Mouse (Mus musculus) heart, embryonic 13.5 days (tissue): ENCODE measurements around the gene Mfsd4a. TPM values are rescaled to one million over a fixed set of nuclear protein-coding genes. Genes with fewer than 3 reads are reported as not detected.

Experiments
- ATAC-seq: fragments of 200-750 bp; cut with Nextera tagmentation; 2 replicates; pipeline ENCODE4 v1.8.0; 2017; ENCODE audit warnings: moderate TSS enrichment; ENCODE audit not compliant: insufficient number of reproducible peaks, low FRiP score, low TSS enrichment; ENCODE audit errors: extremely low read depth
- H3K27ac ChIP-seq: fragments of 300-500 bp; sonication (generic); replicated peaks from 2 replicates; pipeline ENCODE4 v1.5.1; 2015; ENCODE audit warnings: moderate library complexity, mild to moderate bottlenecking, inconsistent platforms
- H3K27me3 ChIP-seq: fragments of 300-500 bp; sonication (generic); replicated peaks from 2 replicates; pipeline ENCODE4 v1.6.1; 2015; ENCODE audit warnings: mild to moderate bottlenecking, inconsistent platforms
- H3K36me3 ChIP-seq: fragments of 300-500 bp; sonication (generic); 2 replicates; pipeline ENCODE4 v1.6.1; 2015; ENCODE audit warnings: mild to moderate bottlenecking, inconsistent platforms
- H3K4me1 ChIP-seq: fragments of 300-500 bp; sonication (generic); 2 replicates; pipeline ENCODE4 v1.6.1; 2015; ENCODE audit warnings: inconsistent platforms
- H3K4me2 ChIP-seq: fragments of 300-500 bp; sonication (generic); 2 replicates; pipeline ENCODE4 v1.6.1; 2015; ENCODE audit warnings: inconsistent platforms, mild to moderate bottlenecking, moderate library complexity
- H3K4me3 ChIP-seq: fragments of 300-500 bp; sonication (generic); 2 replicates; pipeline ENCODE4 v1.5.1; 2015; ENCODE audit warnings: moderate library complexity, mild to moderate bottlenecking, inconsistent platforms
- H3K9ac ChIP-seq: fragments of 300-500 bp; sonication (generic); 2 replicates; pipeline ENCODE4 v1.6.1; 2015; ENCODE audit warnings: inconsistent platforms, mild to moderate bottlenecking, moderate library complexity
- H3K9me3 ChIP-seq: fragments of 300-500 bp; sonication (generic); 2 replicates; pipeline ENCODE4 v1.6.1; 2016; ENCODE audit warnings: inconsistent platforms
- WGBS: fragments of 180-500 bp; shearing (Covaris S2); methylation state at CpG from one replicate; pipeline ENCODE4 v1.1.7; 2015; ENCODE audit warnings: mixed read lengths; 5-methylcytosine and 5-hydroxymethylcytosine counted together
- polyA plus RNA-seq: library from polyadenylated mRNA; unstranded; fragments of >200 nt; fragmentation: Nextera tagmentation; extraction: Ambion mirVana; gene quantifications from 2 replicates; pipeline ENCODE4 v1.2.1, GENCODE M21; 2015

The Mfsd4a gene
- polyA plus RNA-seq, 1 experiment from 2014 or later = 9.8 TPM

DNA sequence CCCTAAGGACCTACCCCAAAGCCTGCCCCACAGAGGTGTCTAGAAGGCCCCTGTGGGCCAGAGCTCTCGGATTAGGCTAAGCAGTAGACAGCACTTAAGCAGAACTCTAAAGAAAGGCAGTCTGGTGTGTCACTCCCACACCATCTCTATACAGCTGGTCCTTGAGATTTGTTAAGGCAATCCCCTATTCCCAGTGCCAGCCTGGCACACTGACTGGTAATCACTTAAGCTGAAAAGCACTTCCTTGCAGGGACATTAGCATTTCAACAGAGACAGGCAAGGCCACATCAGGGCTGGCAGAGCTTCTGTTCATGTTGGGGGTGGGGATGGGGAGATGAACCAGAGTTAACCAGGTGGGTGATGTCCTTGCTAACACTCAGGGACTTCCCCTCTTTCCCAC, 2.9 kb downstream of the Mfsd4a start:
- no peaks in the 10 kb centered on the region for H3K36me3 ChIP-seq
- 36% methylated on average over 1 of the region's 1 CpGs for WGBS
- H3K9ac ChIP-seq = no peak overlapping the region
- ATAC-seq = no peak
- no peaks in the 10 kb centered on the region for H3K9me3 ChIP-seq
- no peak overlapping the region for H3K4me3 ChIP-seq
- no peak overlapping the region for H3K27ac ChIP-seq
- H3K4me2 ChIP-seq = no peak overlapping the region
- peaks cover 70% of the 10 kb centered on the region for H3K27me3 ChIP-seq
- H3K4me1 ChIP-seq = peaks cover 16% of the 10 kb centered on the region

DNA sequence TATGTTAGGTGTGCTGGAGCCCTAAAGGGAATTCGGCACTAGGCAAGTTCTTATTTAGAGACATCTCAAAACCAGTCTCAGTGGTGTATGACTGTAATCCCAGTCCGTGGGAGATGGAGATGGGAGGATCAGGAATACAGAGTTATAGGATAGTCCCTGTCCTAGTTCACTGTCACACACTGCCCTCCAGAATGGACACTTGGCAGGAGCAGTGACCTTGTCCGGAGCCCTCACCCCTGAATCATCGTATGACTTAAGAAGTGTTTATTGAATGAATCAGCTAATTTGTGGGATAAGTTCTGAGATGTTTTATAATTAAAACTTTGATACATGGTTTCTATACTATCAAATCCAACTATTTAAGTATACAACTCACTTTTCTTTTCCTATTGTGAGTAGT, 4.8 kb downstream of the Mfsd4a start:
- peaks cover 18% of the 10 kb centered on the region for H3K4me1 ChIP-seq
- no peak overlapping the region for H3K4me3 ChIP-seq
- no peak for ATAC-seq
- WGBS = 71% methylated on average over 4 of the region's 4 CpGs
- H3K4me2 ChIP-seq = no peak overlapping the region
- peaks cover 51% of the 10 kb centered on the region for H3K27me3 ChIP-seq
- H3K36me3 ChIP-seq = no peaks in the 10 kb centered on the region
- H3K27ac ChIP-seq = no peak overlapping the region
- no peaks in the 10 kb centered on the region for H3K9me3 ChIP-seq
- no peak overlapping the region for H3K9ac ChIP-seq

DNA sequence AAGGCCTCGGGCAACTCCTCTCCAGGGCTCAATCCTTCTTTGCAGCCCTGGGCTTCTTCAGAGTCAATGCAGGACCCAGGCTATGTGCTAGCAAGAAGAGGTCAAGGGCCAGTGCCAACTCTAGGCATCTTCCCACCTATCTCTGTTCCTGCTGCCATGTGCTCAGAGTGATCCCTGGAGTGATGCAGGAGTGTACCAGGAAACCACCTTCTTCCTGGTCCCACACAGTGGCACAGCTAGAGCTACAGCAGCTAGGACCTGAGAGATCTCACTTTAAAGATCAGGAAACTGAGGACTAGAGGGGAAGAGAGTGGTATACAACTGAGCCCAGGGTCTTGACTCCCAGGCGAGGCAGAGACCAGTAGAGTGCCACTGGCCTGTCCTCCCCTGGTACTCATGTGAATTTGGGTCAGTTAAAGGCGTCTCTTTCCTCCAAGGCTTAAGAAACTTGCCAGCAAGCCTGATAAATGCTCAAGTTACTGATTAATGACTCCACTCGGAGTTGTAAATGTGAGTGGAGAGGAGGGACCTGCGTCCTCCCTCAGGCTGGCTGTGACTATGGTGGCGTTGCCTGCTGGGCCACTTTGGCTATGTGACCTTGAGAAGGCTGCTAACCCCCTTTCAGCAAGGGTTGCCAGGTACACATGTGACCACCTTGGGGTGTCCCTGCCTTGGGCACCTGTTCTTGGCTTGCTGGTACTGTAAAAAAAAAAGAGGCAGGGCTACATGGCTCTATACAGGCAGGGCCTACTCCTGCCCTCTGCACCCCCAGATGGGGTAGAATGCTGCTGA, 5.9 kb downstream of the Mfsd4a start:
- 58% methylated on average over 6 of the region's 6 CpGs for WGBS
- Histone ChIP-seq H3K36me3 (no peaks in the 10 kb centered on the region), H3K4me1 (peaks cover 7% of the 10 kb centered on the region; the same call in 1 of the 2 replicates), H3K27ac (no peak overlapping the region), H3K9ac (no peak overlapping the region), H3K4me3 (no peak overlapping the region), H3K9me3 (no peaks in the 10 kb centered on the region), H3K4me2 (no peak overlapping the region), H3K27me3 (peaks cover 39% of the 10 kb centered on the region)
- ATAC-seq = no peak

DNA sequence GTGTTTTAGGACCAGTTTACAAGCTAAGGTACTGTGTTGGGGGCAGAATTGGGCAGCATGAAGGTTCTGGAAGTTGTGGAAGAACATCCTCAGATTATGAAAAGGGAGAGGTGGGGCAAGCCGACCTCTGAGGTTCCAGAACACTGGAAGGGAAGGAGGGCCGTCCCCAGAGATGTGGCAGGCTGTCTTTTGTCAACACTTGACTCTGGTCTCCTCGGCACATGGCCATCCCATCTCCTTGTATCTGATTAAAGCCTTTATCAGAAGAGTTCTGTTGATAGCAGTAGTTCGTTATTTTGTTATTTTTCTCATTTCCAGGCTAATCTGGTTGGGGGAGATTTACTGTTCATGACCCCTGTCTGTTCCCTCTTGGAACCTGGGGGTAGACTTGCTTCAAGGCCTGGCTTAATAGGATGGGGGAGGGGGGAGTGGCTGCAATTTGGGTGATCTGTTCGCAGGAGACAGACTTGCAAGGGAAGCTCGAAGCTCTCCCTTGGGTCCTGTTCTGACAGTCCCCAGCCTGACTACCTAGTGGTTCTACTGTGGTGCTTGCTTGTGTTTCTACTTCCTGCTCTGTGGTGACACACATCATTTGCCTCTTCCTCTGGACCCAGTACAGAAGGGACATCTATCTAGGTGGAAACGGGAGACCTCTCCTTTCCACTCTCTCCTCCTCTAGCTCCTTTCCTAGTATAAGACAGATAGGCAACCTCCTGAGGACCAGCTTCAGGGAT, 7.7 kb downstream of the Mfsd4a start:
- Histone ChIP-seq H3K4me1 (peaks cover 6% of the 10 kb centered on the region; the same call in 1 of the 2 replicates), H3K4me3 (no peak overlapping the region), H3K9ac (no peak overlapping the region), H3K36me3 (no peaks in the 10 kb centered on the region), H3K9me3 (no peaks in the 10 kb centered on the region), H3K27ac (no peak overlapping the region), H3K4me2 (no peak overlapping the region), H3K27me3 (peaks cover 22% of the 10 kb centered on the region)
- 25% methylated on average over 7 of the region's 7 CpGs for WGBS
- no peak for ATAC-seq

DNA sequence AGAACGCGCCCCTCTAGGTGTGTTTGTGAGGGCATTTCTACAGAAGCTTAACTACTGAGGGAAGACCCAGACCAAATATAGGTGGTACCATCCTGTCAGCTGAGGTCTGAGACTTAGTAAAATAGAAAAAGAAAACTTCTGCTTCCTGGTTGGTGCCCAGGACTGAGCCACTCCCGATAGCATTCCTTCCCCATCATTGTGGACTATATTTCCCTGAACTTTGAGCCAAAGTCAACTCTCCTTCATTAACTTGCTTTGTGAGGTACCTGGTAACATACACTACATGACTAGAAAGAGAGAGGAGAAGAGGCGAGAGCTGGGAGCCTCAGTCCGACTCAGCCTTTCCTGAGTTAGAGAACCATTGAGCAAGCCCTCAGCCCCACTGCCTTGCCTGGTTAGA, 9.3 kb downstream of the Mfsd4a start:
- Histone ChIP-seq H3K4me2 (no peak overlapping the region), H3K9me3 (no peaks in the 10 kb centered on the region), H3K4me1 (peaks cover 6% of the 10 kb centered on the region; the same call in 1 of the 2 replicates), H3K36me3 (no peaks in the 10 kb centered on the region), H3K27me3 (peaks cover 5% of the 10 kb centered on the region), H3K4me3 (no peak overlapping the region), H3K27ac (no peak overlapping the region), H3K9ac (no peak overlapping the region)
- no peak for ATAC-seq
- WGBS = 79% methylated on average over 5 of the region's 5 CpGs

DNA sequence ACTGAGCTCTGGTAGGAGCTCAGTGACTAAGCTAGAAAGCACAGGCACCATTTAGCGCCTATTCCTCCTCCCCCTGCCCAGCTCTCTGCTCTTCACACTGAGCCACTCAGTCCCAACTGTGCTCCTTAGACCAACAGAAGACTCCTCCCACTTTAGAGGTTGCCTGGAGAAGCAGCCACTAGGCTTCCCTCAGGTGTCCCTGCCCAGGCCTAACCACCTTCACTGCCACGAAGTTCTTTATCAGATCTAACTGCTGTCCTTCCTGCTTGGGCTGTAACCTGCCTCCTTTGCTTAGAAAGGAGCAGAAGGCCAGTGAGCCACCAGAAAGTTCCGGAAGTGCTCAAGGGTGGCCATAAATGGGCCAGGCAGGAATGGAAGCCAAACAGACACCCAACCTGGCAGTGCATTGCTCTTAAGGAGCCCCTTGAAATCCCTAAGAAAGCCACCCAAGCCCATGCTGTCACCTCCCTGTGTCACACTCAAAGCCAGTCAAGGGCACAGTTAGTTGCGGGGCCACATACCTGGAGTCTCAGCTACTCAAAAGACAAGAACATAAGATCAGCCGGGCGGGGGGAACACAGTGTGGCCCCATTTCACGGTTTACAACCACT, 12.7 kb downstream of the Mfsd4a start:
- no peak overlapping the region for H3K27ac ChIP-seq
- no peak overlapping the region for H3K9ac ChIP-seq
- H3K36me3 ChIP-seq = no peaks in the 10 kb centered on the region
- no peaks in the 10 kb centered on the region for H3K9me3 ChIP-seq
- no peak overlapping the region for H3K4me3 ChIP-seq
- no peak for ATAC-seq
- WGBS = 72% methylated on average over 7 of the region's 7 CpGs
- H3K4me1 ChIP-seq = peaks cover 6% of the 10 kb centered on the region; the same call in 1 of the 2 replicates
- no peak overlapping the region for H3K4me2 ChIP-seq
- no peaks in the 10 kb centered on the region; the same call in 1 of the 2 replicates for H3K27me3 ChIP-seq

DNA sequence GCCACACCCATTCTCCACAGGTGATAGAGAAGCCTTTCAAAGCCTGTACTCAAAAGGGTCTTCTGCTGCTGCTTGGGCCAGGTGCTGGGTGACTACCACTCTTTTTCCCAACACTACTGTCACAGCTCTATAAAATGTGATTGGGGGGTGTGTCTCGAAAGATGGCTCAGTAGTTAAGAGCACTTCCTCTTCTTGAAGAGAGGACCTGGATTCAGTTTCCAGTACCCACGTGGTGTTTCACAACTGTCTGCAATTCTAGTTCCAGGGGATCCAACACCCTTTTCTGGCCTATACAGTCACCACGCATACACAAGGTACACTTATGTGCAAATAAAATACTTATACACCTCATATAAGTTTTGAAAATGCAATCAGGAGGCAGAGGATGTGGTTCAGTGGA, 13.5 kb downstream of the Mfsd4a start:
- no peaks in the 10 kb centered on the region for H3K4me1 ChIP-seq
- H3K4me3 ChIP-seq = no peak overlapping the region
- H3K4me2 ChIP-seq = no peak overlapping the region
- no peaks in the 10 kb centered on the region for H3K9me3 ChIP-seq
- 80% methylated on average over 3 of the region's 3 CpGs for WGBS
- H3K9ac ChIP-seq = no peak overlapping the region
- H3K27me3 ChIP-seq = no peaks in the 10 kb centered on the region; the same call in 1 of the 2 replicates
- no peak for ATAC-seq
- no peaks in the 10 kb centered on the region for H3K36me3 ChIP-seq
- no peak overlapping the region for H3K27ac ChIP-seq

DNA sequence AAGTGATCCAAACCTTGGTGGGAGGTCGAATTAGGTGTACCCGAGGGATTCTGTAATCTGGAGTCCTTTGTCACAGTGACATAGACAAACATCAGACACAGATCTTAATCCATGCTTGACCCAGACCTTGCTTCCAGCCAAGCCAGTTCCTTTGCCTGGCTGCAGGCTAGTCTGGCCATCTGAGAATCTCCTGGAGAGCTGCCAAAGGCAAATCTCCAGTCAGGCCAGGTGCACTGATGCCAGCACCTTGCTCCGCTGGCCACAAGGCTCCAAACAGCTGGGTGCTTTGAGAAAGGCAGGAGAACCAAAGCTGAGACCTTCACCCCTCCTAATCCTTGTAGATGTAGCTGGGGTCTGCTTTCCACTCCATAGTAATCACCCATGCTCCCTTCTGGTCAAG, 16.1 kb downstream of the Mfsd4a start:
- no peaks in the 10 kb centered on the region for H3K36me3 ChIP-seq
- no peak for ATAC-seq
- H3K27ac ChIP-seq = no peak overlapping the region
- H3K9me3 ChIP-seq = no peaks in the 10 kb centered on the region
- H3K27me3 ChIP-seq = no peaks in the 10 kb centered on the region; the same call in 1 of the 2 replicates
- H3K4me2 ChIP-seq = no peak overlapping the region
- H3K4me3 ChIP-seq = no peak overlapping the region
- H3K9ac ChIP-seq = no peak overlapping the region
- H3K4me1 ChIP-seq = no peaks in the 10 kb centered on the region
- WGBS = 64% methylated on average over 3 of the region's 3 CpGs

DNA sequence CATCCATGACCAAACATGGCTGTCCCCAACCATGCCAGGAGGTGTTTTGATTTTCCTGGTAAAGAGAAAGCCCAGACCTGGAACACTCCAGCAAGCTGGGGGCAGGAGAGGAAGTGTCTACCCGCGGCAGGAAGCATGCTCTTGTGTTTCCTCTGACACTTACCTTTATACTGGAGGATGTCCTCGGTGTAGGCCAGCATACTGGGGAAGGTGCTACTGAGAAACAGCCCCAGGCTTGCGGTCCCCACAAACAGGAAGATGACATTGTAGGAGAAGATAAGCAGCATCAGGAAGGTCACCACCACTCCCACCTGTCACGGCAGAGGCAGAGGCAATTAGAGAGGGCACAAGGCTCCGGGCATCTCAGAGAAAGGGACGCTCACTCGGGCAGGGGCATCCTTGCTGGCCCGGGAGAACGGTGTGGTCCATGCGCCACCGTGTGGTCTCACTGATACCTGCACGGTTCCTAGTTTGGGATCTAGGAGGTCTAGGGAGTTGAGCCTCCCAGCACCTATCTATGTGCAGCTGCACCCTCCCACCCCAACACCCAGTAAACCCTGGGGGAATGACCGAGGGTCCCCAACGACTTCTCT, 21.6 kb downstream of the Mfsd4a start:
- Histone ChIP-seq H3K27ac (no peak overlapping the region), H3K4me1 (peaks cover 4% of the 10 kb centered on the region; the same call in 1 of the 2 replicates), H3K36me3 (no peaks in the 10 kb centered on the region), H3K9me3 (no peaks in the 10 kb centered on the region), H3K4me2 (no peak overlapping the region), H3K27me3 (no peaks in the 10 kb centered on the region), H3K4me3 (no peak overlapping the region), H3K9ac (no peak overlapping the region)
- WGBS = 17% methylated on average over 15 of the region's 15 CpGs
- no peak for ATAC-seq

DNA sequence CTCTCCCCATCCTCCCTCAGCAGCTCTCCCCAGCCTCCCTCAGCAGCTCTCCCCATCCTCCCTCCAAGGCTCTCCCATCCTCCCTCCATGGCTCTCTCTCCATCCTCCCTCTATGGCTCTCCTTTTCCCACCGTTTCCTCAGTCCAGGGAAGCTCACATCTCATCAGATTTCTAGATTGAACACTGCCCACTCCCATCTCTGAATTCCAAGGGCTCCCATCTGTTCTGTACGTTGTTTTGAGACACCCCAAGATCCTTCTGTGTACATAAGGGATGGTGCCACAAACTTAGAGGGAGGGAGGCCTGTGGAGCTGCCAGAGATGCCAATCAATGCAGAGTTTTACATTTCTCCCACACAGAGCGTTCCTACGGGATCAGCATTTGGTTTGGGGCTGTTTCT, 24.1 kb downstream of the Mfsd4a start:
- Histone ChIP-seq H3K27me3 (no peaks in the 10 kb centered on the region), H3K4me2 (no peak overlapping the region), H3K9ac (no peak overlapping the region), H3K27ac (no peak overlapping the region), H3K9me3 (no peaks in the 10 kb centered on the region), H3K4me1 (peaks cover 10% of the 10 kb centered on the region; the same call in 1 of the 2 replicates), H3K36me3 (no peaks in the 10 kb centered on the region), H3K4me3 (no peak overlapping the region)
- no peak for ATAC-seq
- WGBS = 59% methylated on average over 4 of the region's 4 CpGs

DNA sequence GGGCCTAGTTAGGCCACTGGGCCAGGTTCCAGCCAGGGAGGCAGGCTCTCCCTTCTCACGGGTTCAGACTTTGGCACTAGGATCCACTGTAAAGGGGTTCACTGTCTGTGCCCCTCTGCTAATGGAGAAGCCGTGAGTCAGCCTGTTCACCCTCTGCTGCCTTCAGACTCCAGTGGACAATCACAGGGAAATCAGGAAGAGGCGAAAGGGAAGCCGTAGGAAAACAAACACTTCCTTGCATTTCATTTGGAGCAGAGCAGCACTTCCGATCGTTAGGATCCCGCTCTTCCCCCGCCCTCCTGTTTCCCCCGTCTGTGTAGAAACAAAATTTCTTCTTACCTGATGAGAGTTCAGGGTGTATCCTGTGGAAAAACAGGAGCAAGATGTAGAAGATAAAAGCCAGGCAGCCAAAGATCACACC, 27.7 kb downstream of the Mfsd4a start:
- H3K4me2 ChIP-seq = no peak overlapping the region
- no peak overlapping the region for H3K9ac ChIP-seq
- no peak overlapping the region for H3K4me3 ChIP-seq
- peaks cover 10% of the 10 kb centered on the region; the same call in 1 of the 2 replicates for H3K4me1 ChIP-seq
- H3K27me3 ChIP-seq = no peaks in the 10 kb centered on the region
- 60% methylated on average over 9 of the region's 9 CpGs for WGBS
- no peak for ATAC-seq
- H3K36me3 ChIP-seq = peaks cover 7% of the 10 kb centered on the region; the same call in 1 of the 2 replicates
- peak overlapping the region; percentile 74 for H3K27ac ChIP-seq
- no peaks in the 10 kb centered on the region for H3K9me3 ChIP-seq
